Mouse (Mus musculus) monocyte, adult 2 months (primary cell): ENCODE measurements around the gene Cnih2.

Experiments
- DNase-seq, 2 experiments: peaks; one replicate each; pipeline ENCODE4 v3.0.0; 2022; ENCODE audit warnings: low spot score in 2 of 2, low read depth in 1 of 2

The Cnih2 gene

DNA sequence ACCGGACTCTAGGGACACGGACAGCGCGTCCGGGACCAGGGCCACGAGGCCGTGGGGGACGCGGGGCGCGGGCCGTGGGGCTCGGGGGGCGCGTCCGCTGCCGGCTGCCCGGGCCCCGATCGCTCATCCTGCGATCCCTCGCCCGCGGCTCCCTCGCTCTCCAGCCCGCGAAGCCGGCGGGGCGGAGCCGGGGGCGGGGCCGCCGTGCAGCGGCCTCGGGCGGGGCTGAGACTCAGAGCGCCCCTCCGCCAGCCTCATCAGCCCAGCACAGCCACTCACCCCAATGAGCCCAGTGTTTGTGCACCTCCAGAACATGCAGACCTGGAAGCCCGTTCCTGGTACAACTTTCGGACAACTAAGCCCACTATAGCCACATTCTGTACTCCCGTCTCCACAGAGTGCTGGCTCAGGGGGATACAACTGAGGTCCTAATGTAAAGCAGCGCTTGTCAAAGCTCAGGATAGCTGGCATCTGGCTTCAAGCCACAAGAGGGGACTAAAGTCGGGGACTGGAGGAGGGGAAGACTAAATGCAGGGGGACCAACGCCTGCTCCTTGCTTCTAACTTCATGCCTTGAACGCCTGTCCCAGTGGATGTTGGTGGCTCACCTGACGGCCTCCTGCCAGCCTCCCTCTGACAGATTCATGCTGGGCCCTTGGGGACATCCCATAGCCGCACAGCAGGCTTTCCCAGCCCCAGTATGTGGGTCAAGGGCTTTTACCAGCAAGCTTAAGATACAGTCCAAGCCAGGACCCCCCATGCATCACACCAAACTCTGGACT is at the start of gene Cnih2:
Gene Cnih2, minus strand, starts transcription at position 159 of the 781 bp plus-strand sequence.
- no peak for DNase-seq

GRCm38 (mm10) chr19:5139640-5140039 is 41.3 kb upstream of the Cnih2 start:
- no peak for DNase-seq

DNA sequence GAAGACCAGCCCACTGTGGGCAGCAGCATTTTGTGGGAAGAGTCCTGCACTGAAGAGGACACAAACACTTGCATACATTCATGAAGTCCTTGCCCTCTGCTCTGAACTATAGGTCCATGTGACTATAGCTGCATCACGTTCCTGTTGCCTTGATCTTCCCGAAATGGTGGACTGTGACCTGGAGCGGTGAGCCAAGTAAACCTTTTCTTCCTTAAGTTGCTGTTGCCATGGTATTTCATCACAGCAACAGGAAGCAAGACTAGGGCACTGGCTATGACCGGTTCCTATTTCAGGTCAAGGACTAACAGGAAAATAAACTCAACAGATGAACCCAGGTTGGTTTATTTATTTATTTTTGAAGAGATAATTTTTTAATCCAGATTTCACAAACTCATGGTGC is 32.9 kb upstream of the Cnih2 start:
- DNase-seq, result no peak

DNA sequence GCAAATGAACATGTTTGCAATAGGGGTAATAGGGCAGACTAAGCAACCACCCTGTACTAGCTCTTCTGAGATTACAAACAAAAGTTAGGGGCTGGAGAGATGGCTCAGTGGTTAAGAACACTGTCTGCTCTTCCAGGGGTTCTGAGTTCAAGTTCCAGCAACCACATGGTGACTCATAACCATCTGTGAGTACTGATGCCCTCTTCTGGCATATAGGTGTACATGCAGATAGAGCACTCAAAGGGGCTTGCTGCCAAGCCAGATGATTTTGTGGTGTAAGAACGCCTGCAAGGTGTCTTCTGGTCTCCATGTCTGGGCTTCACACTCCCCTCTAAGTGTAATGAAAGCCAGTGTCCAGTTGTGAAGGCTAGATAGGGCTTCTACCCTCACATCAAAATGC is 31.4 kb upstream of the Cnih2 start:
- DNase-seq, result no peak

GRCm38 (mm10) chr19:5124055-5124614 is 25.8 kb upstream of the Cnih2 start:
- no peak for DNase-seq

DNA sequence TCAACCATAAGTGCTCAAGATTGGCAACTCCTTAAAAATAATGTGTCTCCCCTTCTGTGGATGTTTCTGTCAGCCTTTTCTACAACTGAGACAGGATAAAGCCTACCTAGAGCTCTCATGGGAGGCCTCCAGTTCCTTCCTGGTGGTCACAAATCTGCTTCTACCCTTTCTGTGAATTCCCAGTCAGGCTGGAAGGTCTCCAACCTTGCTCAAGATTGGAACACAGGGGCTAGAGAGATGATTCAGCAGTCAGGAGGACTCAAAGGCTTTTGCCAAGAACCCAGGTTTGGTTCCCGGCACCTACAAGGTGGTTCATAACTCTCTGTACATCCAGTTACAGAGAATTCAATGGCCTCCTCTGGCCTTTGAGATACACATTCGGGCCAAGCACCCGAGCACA is 24.9 kb upstream of the Cnih2 start:
- DNase-seq, result no peak

GRCm38 (mm10) chr19:5122492-5122891 is 24.2 kb upstream of the Cnih2 start:
- no peak for DNase-seq

DNA sequence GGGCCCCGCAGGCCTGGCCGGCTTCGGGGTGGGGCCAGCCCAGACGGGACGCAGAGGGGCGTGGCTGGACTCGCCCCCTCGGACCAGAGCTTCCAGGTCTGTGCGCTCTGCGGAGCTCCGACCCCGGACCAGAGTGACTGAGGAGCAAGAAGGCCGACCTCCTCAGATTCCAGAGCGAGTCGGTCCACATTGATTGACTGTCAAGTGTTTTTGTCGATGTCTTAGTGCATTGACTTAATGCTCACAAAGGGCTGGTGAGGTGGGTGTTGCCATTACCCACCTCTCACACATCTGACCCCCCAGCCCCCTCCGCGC is 20.0 kb upstream of the Cnih2 start, which contains the start of gene Klc2:
Gene Klc2, minus strand, starts transcription at position 177 of the 315 bp plus-strand sequence.
- DNase-seq, result no peak

GRCm38 (mm10) chr19:5117494-5118383 is 19.4 kb upstream of the Cnih2 start:
- peak in 1 of 2 experiments; percentile 72 for DNase-seq

- no peak for DNase-seq
Observed at GRCm38 (mm10) chr19:5113783-5114182, 15.5 kb upstream of the Cnih2 start.

GRCm38 (mm10) chr19:5109659-5110453 is 11.5 kb upstream of the Cnih2 start:
- DNase-seq, result no peak

GRCm38 (mm10) chr19:5108702-5109101 is 10.4 kb upstream of the Cnih2 start:
- DNase-seq, result no peak

GRCm38 (mm10) chr19:5108271-5108575 is 9.9 kb upstream of the Cnih2 start:
- DNase-seq, result no peak

DNA sequence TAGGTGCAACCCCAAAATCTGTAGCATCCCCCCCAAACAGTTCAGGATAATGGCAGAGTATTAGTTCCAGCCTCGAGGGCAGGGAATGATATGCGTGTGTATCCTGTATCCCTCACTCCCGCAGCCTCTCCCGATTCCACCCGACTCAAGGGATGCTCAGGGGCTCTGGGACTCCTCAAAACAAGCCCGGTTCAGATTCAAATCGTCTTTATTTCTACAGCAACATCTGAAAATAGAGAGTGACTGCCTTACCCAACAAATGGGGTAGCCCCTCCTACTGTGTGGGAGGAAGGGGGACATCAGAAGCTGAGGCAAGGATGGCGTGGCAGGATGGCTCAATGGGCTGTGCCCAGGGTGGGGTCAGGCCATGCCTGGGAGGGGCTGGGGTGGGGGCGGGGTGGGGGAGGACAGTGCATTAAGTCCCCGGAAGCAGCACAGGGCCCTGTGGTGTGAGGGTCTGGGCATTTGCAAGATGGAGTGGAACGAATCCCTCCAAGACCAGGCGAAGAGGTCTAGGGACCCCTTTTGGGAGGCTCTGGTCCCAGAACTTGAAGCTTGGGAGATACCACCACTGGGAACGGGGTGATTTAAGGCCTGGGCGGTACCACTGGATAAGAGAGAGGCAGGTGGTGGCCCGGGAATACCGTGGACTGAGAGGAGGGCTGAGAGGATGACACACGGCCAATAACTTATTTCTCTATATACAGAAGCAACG is 9.4 kb upstream of the Cnih2 start:
- DNase-seq, result no peak

DNA sequence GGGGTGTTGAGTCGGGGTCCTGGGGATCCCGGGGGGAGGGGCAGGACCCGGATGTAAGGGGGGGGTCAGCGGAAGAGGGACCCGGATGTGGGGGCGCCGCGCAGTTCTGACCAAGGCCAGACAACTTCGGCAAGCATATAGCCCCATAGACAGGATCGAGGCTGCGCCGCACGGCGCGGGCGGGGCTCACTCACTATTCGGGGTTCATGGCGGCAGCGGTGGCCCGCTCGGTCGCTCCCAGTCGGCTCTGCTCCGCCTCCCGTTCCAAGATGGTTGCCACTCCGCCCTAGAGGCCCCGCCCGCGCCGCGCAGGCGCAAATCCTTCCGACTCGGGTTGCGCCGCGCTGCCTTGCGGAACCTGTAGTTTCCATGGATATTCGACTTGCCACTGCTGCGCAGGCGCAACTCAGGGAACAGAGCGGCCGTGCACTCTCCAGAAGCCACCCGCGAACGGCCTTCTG is 8.4 kb upstream of the Cnih2 start, which contains the start of gene Rab1b:
Gene Rab1b, minus strand, starts transcription at position 342 of the 461 bp plus-strand sequence.
- DNase-seq, result peak; percentile 93 to 95

DNA sequence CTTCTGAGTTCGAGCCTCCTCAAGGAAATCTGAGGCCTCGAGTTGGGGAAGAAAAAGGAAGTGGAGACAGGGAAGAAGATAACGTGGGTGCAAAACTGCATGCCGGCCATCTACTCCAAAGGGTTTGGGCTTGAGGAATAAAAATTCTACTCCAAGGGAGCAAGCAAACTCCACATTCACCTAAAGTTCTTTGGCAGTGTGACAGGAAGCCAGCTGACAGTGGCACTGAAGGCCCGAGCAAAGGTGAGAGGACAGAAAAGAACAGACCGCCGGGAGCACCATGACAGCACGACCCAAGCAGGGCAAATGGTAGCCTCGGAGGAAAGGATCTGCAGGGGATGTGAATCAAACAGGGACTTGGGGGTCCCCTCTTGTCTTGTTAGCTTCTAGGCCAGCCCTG is 7.8 kb upstream of the Cnih2 start:
- DNase-seq, result no peak

GRCm38 (mm10) chr19:5097521-5098362 is 579 bp downstream of the Cnih2 start:
- no peak for DNase-seq

- DNase-seq, result no peak
Observed at GRCm38 (mm10) chr19:5095887-5096474, 2.3 kb downstream of the Cnih2 start.

DNA sequence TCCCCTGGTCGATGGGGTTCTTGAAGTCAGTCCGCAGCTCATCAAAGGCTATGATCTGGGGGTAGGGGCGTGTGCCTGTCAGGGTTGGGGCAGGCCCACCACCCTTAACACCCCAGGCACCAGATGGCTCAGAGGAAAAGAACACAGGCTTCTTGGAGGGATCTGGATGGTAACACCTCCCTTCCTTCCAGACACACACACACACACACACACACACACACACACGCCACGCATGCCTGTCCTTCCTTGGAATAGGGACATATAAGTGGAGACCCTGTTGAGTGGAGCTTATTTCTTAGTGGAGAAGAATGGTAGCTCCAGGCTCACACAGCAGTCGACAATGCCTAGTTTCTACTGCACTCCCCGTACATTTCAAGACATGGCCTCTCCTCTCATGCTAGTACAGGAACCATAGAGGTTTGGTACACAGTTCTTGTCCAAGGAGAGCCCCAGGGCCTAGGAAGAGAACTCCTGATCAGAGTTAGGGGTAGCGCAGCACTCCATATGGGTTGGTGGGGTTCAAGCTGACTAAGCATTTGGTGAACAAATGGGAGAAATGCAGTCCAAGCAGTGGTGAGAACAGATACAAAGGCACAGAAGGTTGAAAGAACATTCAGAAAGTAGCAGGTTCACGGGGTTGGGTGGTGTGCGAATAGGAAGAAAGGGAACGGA is 3.4 kb downstream of the Cnih2 start:
- no peak for DNase-seq
